Mouse (Mus musculus) myocyte (in vitro differentiated cells): ENCODE data around the gene Avil. TPM values are rescaled to one million over a fixed set of nuclear protein-coding genes. Genes with fewer than 3 reads are reported as not detected.
A peak's percentile ranks its signal among the peaks of the same experiment; 100 is the strongest.

Experiments used
- H3K27me3 ChIP-seq: one replicate; pipeline ENCODE4 v1.6.1; 2011; ENCODE audit not compliant: control insufficient read depth, insufficient read depth, insufficient read length
- H3K36me3 ChIP-seq: one replicate; pipeline ENCODE4 v1.6.1; 2011; ENCODE audit not compliant: control insufficient read depth, insufficient read depth
- H3K4me2 ChIP-seq: one replicate; pipeline ENCODE4 v1.6.1; 2011; ENCODE audit warnings: low read depth, control low read depth
- H3K4me3 ChIP-seq: one replicate; pipeline ENCODE4 v1.5.1; 2011; ENCODE audit warnings: mild to moderate bottlenecking, control low read depth, moderate library complexity
- H3K79me2 ChIP-seq: one replicate; pipeline ENCODE4 v1.6.1; 2011; ENCODE audit not compliant: control insufficient read depth, insufficient read depth
- H3ac ChIP-seq: one replicate; pipeline ENCODE4 v1.6.1; 2011; ENCODE audit not compliant: control insufficient read depth, insufficient read length
- CEBPB ChIP-seq: IDR thresholded peaks from 2 replicates; pipeline ENCODE4 v1.6.1; 2011; ENCODE audit warnings: mild to moderate bottlenecking, moderate library complexity; ENCODE audit not compliant: poor library complexity, insufficient read depth, severe bottlenecking
- E2F4 ChIP-seq: IDR thresholded peaks from one replicate; pipeline ENCODE4 v1.6.1; 2011; ENCODE audit warnings: mild to moderate bottlenecking, control low read depth, moderate library complexity; ENCODE audit not compliant: insufficient read depth
- MAX ChIP-seq: IDR thresholded peaks from one replicate; pipeline ENCODE4 v1.6.1; 2011; ENCODE audit warnings: low read depth, mild to moderate bottlenecking, control low read depth
- MYOD1 ChIP-seq, 3 experiments: IDR thresholded peaks; one replicate each; pipeline ENCODE4 v1.6.1; 2011; ENCODE audit warnings: control low read depth in 2 of 3, low read depth in 2 of 3, mild to moderate bottlenecking in 2 of 3, moderate library complexity in 1 of 3; ENCODE audit not compliant: insufficient read length in 2 of 3, control insufficient read depth in 1 of 3
- MYOG ChIP-seq, 3 experiments: IDR thresholded peaks; one replicate each; pipeline ENCODE4 v1.6.1; 2011; ENCODE audit warnings: control low read depth in 2 of 3, low read depth in 2 of 3, mild to moderate bottlenecking in 2 of 3; ENCODE audit not compliant: insufficient read length in 2 of 3, control insufficient read depth in 1 of 3, insufficient read depth in 1 of 3
- POLR2A ChIP-seq: IDR thresholded peaks from one replicate; pipeline ENCODE4 v1.6.1; 2011; ENCODE audit warnings: low read depth, mild to moderate bottlenecking, control low read depth, moderate library complexity; ENCODE audit not compliant: insufficient read length
- POLR2AphosphoS2 ChIP-seq: IDR thresholded peaks from one replicate; pipeline ENCODE4 v1.6.1; 2011; ENCODE audit warnings: low read depth, control low read depth; ENCODE audit not compliant: insufficient read length
- REST ChIP-seq: IDR thresholded peaks from one replicate; pipeline ENCODE4 v1.6.1; 2011; ENCODE audit warnings: mild to moderate bottlenecking, control low read depth, moderate library complexity; ENCODE audit not compliant: insufficient read depth, insufficient read length
- SRF ChIP-seq: IDR thresholded peaks from one replicate; pipeline ENCODE4 v1.6.1; 2011; ENCODE audit warnings: low read depth; ENCODE audit not compliant: control insufficient read depth, insufficient read length
- TCF12 ChIP-seq: IDR thresholded peaks from one replicate; pipeline ENCODE4 v1.6.1; 2011; ENCODE audit warnings: mild to moderate bottlenecking, control low read depth; ENCODE audit not compliant: poor library complexity, insufficient read depth, severe bottlenecking
- TCF3 ChIP-seq: IDR thresholded peaks from one replicate; pipeline ENCODE4 v1.6.1; 2011; ENCODE audit warnings: low read depth, control low read depth; ENCODE audit not compliant: insufficient read length
- USF1 ChIP-seq: IDR thresholded peaks from one replicate; pipeline ENCODE4 v1.6.1; 2011; ENCODE audit warnings: low read depth, mild to moderate bottlenecking, control low read depth, moderate library complexity
- polyA plus RNA-seq: library from polyadenylated mRNA; unstranded; fragments of >200 nt; fragmentation: generic; extraction: Trizol; gene quantifications from one replicate; pipeline ENCODE4 v1.2.1, GENCODE M21; 2012; ENCODE audit warnings: missing spikeins

Gene Avil
- polyA plus RNA-seq, 1 experiment, result 33.3 TPM

GRCm38 (mm10) chr10:126978277-126978994 is 22.1 kb upstream of the Avil start, which contains the start of gene Ctdsp2:
TSS of gene Ctdsp2 (plus strand) at chr10:126978717.
- no peaks in the 10 kb centered on the region for H3K27me3 ChIP-seq
- H3K4me3 ChIP-seq, result peak within 1 kb of the TSS; percentile 84
- TF ChIP-seq POLR2A (peak; percentile 71), MYOD1 (IDR thresholded peaks at IDR 0.05; ENCODE audit: control insufficient read depth in 1 of 3, insufficient read length in 2 of 3, low read depth in 2 of 3) (peak in 1 of 3 experiments; percentile 13), POLR2AphosphoS2 (peak; percentile 45), TCF3 (no peak)
- H3K79me2 ChIP-seq, result peaks cover 39% of the 10 kb centered on the region
- H3K36me3 ChIP-seq, result no peaks in the 10 kb centered on the region
- peak within 1 kb of the TSS; percentile 91 for H3ac ChIP-seq
- peak within 1 kb of the TSS; percentile 99 for H3K4me2 ChIP-seq

DNA sequence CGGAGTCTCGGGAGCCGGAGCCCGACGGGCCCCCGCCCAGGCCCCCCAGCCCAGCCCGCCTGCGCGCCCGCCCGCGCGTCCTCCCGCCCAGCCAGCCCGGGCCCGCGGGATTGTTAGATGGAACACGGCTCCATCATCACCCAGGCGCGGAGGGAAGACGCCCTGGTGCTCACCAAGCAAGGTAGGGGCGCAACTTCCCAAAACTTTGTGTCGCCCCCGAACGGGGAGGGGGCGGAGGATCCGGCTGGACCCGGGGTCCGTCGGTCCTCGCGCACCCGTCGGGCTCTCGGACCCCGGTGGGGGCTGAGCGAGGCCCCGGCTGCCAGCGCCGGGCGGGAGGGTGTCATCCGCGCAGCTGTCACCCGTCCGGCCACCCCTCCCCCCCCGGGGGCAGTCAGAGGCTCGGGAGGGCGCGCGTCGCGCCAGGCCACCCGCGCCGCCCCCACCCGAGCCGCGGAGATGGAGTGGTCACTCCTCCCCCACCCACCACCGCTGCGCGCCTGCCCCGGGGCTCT is 21.3 kb upstream of the Avil start:
- Histone ChIP-seq H3ac (peak overlapping the region; percentile 91), H3K4me3 (peak overlapping the region; percentile 84), H3K4me2 (no peak overlapping the region), H3K36me3 (no peaks in the 10 kb centered on the region), H3K79me2 (peaks cover 46% of the 10 kb centered on the region), H3K27me3 (no peaks in the 10 kb centered on the region)
- TF ChIP-seq SRF (no peak), MYOG (IDR thresholded peaks at IDR 0.05; ENCODE audit: control insufficient read depth in 1 of 3, insufficient read depth in 1 of 3, insufficient read length in 2 of 3, low read depth in 2 of 3) (peak; percentile 32 to 90 (median 84)), TCF12 (no peak), REST (no peak), MAX (no peak), USF1 (no peak), E2F4 (no peak), TCF3 (peak; percentile 66), MYOD1 (IDR thresholded peaks at IDR 0.05; ENCODE audit: control insufficient read depth in 1 of 3, insufficient read length in 2 of 3, low read depth in 2 of 3) (peak in 2 of 3 experiments; percentile 54 to 90), CEBPB (no peak), POLR2AphosphoS2 (no peak), POLR2A (peak; percentile 28)

DNA sequence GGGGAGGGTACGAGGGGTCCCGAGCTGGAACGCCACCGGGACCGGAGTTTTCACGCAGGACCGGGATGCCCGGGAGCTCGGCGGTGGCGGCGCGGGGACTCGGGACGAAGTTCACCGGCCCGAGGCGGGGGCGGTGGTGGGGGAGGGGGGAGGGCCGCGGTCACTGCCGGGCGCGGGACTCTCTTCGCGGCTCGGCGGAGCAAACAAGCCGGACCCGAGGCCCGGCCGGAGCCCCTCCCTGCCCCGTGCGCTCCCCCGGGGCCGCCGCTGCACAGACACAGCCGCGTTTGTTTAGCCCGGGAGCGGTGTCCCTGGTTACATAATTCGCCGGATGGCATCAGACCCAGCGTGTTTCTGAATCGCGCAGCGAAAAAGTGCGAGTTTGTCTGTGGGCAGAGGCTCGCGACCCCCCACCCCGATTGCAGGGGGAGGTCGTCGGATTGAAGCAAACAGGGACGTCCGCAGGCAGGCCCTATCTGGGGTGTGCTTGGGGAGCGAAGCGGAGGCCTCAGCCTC is 20.8 kb upstream of the Avil start:
- Histone ChIP-seq H3K4me2 (peak overlapping the region; percentile 84), H3K27me3 (no peaks in the 10 kb centered on the region), H3K79me2 (peaks cover 51% of the 10 kb centered on the region), H3K4me3 (peak overlapping the region; percentile 84), H3K36me3 (no peaks in the 10 kb centered on the region), H3ac (peak overlapping the region; percentile 91)
- TF ChIP-seq USF1 (no peak), POLR2A (peak; percentile 0), MYOD1 (IDR thresholded peaks at IDR 0.05; ENCODE audit: control insufficient read depth in 1 of 3, insufficient read length in 2 of 3, low read depth in 2 of 3) (no peak)

DNA sequence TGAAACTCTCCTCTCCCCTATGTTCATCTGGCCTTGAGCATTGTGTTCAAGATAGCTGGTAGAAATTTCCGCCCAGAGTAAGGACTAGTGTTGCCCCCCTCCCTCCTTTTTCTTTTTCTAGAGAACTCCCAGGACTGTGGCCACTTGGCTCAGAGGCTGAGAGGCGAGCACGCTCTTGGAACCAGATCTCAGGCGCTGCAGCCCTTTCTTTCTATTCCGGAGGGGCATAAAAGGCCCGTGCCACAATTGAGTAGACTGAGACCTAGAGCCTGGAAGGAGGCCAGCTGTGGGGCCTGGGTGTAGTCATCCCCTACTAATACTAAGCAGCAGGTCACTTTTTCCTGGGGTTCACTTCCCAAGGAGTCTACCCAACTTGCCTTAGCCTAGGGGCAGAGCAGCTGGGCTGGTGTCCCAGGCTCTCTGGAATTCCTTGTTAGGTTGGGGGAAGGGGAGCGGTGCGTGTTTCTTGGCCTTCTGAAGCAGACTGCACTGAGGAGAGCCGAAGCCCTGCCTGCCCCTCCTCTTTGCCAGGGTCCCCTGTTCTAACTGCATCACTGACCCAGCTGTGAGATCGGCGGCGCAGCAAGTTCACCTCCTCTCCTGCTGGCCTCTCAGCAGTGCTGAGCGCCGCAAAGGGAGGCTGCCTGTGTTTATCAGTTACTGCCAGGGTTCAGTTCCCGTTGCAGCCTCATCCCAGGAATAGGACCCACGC is 20.1 kb upstream of the Avil start:
- Histone ChIP-seq H3K27me3 (no peaks in the 10 kb centered on the region), H3K79me2 (peaks cover 58% of the 10 kb centered on the region), H3K36me3 (no peaks in the 10 kb centered on the region), H3ac (peak overlapping the region; percentile 91), H3K4me2 (peak overlapping the region; percentile 84), H3K4me3 (peak overlapping the region; percentile 84)
- TF ChIP-seq POLR2AphosphoS2 (no peak), MYOG (IDR thresholded peaks at IDR 0.05; ENCODE audit: control insufficient read depth in 1 of 3, insufficient read depth in 1 of 3, insufficient read length in 2 of 3, low read depth in 2 of 3) (peak in 1 of 3 experiments; percentile 28), MYOD1 (IDR thresholded peaks at IDR 0.05; ENCODE audit: control insufficient read depth in 1 of 3, insufficient read length in 2 of 3, low read depth in 2 of 3) (peak in 1 of 3 experiments; percentile 3)

GRCm38 (mm10) chr10:126980933-126981530 is 19.5 kb upstream of the Avil start:
- peak overlapping the region; percentile 84 for H3K4me3 ChIP-seq
- no peak overlapping the region for H3ac ChIP-seq
- peak overlapping the region; percentile 84 for H3K4me2 ChIP-seq
- H3K27me3 ChIP-seq, result no peaks in the 10 kb centered on the region
- TF ChIP-seq USF1, result no peak
- peak; percentile 57 for TF ChIP-seq TCF3
- peak in 2 of 3 experiments; percentile 38 to 74 for TF ChIP-seq MYOG (IDR thresholded peaks at IDR 0.05; ENCODE audit: control insufficient read depth in 1 of 3, insufficient read depth in 1 of 3, insufficient read length in 2 of 3, low read depth in 2 of 3)
- peak; percentile 96 to 98 (median 98) for TF ChIP-seq MYOD1 (IDR thresholded peaks at IDR 0.05; ENCODE audit: control insufficient read depth in 1 of 3, insufficient read length in 2 of 3, low read depth in 2 of 3)
- TF ChIP-seq REST, result no peak
- H3K79me2 ChIP-seq, result peaks cover 65% of the 10 kb centered on the region
- no peaks in the 10 kb centered on the region for H3K36me3 ChIP-seq
